16 mouse cellular contexts compared by ENCODE assay signal in the genomic region with DNA sequence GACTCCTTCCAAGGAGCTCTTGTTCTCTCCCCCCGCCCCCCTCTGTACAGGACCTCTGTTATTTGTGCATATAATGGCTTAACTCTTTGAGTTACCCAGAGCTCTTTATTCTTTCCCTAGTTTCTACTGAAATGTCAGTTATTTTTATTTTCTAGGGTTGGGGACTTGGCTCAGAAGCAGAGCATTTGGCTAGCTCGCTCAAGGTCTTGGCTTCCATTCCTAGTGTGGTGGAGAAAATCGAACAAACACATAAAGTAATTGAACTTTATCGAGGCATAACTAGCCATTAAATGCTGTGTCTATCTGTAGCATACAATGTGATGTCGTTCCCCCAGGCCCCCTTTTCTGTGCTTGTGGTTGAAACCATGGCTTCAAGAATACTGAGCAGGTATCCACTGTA.
DNase-seq lines count a peak whose midpoint lies in the region; ATAC-seq and TF ChIP-seq lines count a peak whose summit lies in the region.
"Had no signal": no experiment of that assay in that cellular context is flagged by ENCODE, and none has a peak within 500 bp of the region (broad histone marks: within the 10 kb centered on the region; RNA-seq: fewer than 3 reads in every experiment).

No protein-coding gene starts in this region.

- no peak overlapping the region for H3K4me2 ChIP-seq in heart, embryonic 15.5 days
- H3K4me2 ChIP-seq: midbrain, embryonic 15.5 days had no signal

- no peaks in the 10 kb centered on the region for H3K27me3 ChIP-seq in heart, embryonic 15.5 days
- H3K27me3 ChIP-seq: intestine, embryonic 15.5 days; liver, embryonic 15.5 days; midbrain, embryonic 15.5 days; neural tube, embryonic 12.5 days had no signal

- peak; percentile 35 for DNase-seq in gastrocnemius, adult 18-20 months (ENCODE audit: low spot score)
- no peak for DNase-seq in gastrocnemius, adult 8-10 months (ENCODE audit: low spot score in 2 of 2)
- DNase-seq in heart, adult 8-10 months (ENCODE audit: low spot score): no peak
- peak; percentile 5 for DNase-seq in brain, embryonic 14.5 days (ENCODE audit: low read depth)
- DNase-seq in cerebellum, postnatal 10 days: peak; percentile 46 to 52
- DNase-seq in kidney, postnatal 4 days: no peak
- DNase-seq: kidney, adult 8-10 months; kidney, postnatal 10 days; liver had no signal

- H3K27ac ChIP-seq in heart, embryonic 15.5 days: peak overlapping the region; percentile 95; the same call in 1 of the 2 replicates
- H3K27ac ChIP-seq: limb, embryonic 10.5 days; midbrain, embryonic 15.5 days had no signal

- H3K9ac ChIP-seq in heart, embryonic 15.5 days: no peak overlapping the region
- H3K9ac ChIP-seq: intestine, embryonic 15.5 days; liver, embryonic 15.5 days; midbrain, embryonic 15.5 days; neural tube, embryonic 12.5 days had no signal

- no peaks in the 10 kb centered on the region for H3K9me3 ChIP-seq in heart, embryonic 15.5 days (replicated peaks)
- H3K9me3 ChIP-seq: intestine, embryonic 15.5 days; limb, embryonic 10.5 days; liver, embryonic 15.5 days; midbrain, embryonic 15.5 days; neural tube, embryonic 12.5 days had no signal

- no peaks in the 10 kb centered on the region for H3K36me3 ChIP-seq in heart, embryonic 15.5 days
- H3K36me3 ChIP-seq: forebrain, embryonic 10.5 days; intestine, embryonic 15.5 days; limb, embryonic 10.5 days; liver, embryonic 15.5 days; midbrain, embryonic 15.5 days; neural tube, embryonic 12.5 days had no signal

- no peak overlapping the region for H3K4me3 ChIP-seq in heart, embryonic 15.5 days
- H3K4me3 ChIP-seq: forebrain, embryonic 10.5 days; limb, embryonic 10.5 days; liver, embryonic 15.5 days; midbrain, embryonic 15.5 days; neural tube, embryonic 12.5 days had no signal

- no peak for ATAC-seq in heart, embryonic 15.5 days (replicated peaks; ENCODE audit: insufficient number of reproducible peaks, insufficient read depth, low FRiP score, low read depth)

- no peak for TF ChIP-seq CTCF in brain, embryonic 14.5 days (IDR thresholded peaks at IDR 0.05; ENCODE audit: borderline replicate concordance, extremely low read depth, insufficient read depth, insufficient read length)

- whole genome bisulfite sequencing in heart, embryonic 15.5 days: 79% methylated on average over 5 of the region's 5 CpGs

- peaks cover 30% of the 10 kb centered on the region for H3K4me1 ChIP-seq in heart, embryonic 15.5 days (replicated peaks)

- no peak for TF ChIP-seq POLR2A in brain, embryonic 14.5 days (IDR thresholded peaks at IDR 0.05; ENCODE audit: borderline replicate concordance, extremely low read depth, insufficient read depth, insufficient read length, poor library complexity, severe bottlenecking)

Comparison
In these comparisons a context has a peak if more than half of its experiments do, and no peak if none do; other contexts are left out.
1. DNase-seq: peak in gastrocnemius, adult 18-20 months (single experiment), brain, embryonic 14.5 days (single experiment) and cerebellum, postnatal 10 days (2 of 2); none in gastrocnemius, adult 8-10 months (0 of 2), heart, adult 8-10 months (single experiment) and kidney, postnatal 4 days (0 of 2).